Mouse (Mus musculus) ES-CJ7 (cell line): ENCODE results near the gene Slamf6.
A peak's percentile ranks its signal among the peaks of the same experiment; 100 is the strongest.
"Not testable (repeated sequence)": the region's sequence is repeated elsewhere in the genome, so short reads cannot be mapped to it uniquely, and the experiment has no call there.

ENCODE experiments used
- DNase-seq: peaks from one replicate; pipeline ENCODE4 v3.0.0; 2011; ENCODE audit warnings: low read depth, low spot score

Gene Slamf6

DNA sequence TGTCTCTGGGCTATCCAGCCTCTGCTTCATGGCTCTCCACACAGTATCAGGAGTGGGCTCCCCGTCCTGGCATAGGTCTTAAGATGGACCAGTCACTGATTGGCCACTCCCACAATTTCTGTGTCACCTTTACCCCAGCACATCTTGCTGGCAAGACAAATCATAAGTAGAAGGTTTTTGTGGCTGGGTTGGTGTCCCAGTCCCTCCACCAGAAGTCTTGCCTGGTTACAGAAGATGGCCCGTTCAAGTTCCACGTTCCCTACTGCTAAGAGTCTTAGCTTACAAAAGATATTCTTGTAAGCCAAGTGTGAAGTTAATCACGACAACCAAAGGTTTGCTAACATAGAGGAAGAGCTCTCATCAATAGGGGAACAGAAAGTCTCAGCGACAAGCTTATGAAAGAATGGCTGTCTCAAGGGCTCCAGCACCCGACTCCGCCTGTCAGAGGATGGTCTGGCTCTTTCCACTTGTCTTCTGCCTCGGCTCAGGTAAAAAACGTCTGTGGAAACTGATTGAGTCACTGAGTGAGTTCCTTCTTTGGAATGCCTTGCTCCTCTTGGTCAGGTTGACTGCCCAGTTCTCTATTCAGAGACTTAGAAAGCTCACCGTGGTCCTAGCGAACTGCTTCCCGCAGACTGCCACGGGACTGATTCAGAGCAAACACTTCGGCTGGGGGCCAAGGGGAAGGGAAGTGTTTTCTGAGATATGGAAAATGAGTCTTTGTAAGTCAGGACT is at the start of gene Slamf6:
Slamf6 (plus strand) TSS at position 211 of the 735 bp plus-strand sequence.
- DNase-seq: no peak

DNA sequence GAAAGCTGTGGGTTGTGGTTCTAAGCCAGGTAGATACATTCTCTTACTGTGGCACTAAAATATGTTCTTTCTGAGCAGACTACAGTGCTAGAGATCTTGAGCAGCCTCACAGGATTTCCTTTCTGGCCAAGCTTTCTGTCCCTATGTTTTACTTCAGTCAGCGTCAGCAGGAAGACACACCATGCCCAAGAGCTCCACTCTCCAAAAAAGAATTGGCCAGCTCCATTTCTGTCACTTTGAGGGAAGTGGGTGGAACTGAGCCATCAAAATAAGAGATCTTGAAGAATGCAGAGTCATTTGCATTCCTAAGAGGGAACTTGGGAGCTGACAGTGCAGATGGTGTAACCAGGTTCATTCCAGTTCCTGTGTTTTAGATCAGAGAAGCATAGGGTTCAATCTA is 30.3 kb upstream of the Slamf6 start:
- DNase-seq: peak; percentile 42

DNA sequence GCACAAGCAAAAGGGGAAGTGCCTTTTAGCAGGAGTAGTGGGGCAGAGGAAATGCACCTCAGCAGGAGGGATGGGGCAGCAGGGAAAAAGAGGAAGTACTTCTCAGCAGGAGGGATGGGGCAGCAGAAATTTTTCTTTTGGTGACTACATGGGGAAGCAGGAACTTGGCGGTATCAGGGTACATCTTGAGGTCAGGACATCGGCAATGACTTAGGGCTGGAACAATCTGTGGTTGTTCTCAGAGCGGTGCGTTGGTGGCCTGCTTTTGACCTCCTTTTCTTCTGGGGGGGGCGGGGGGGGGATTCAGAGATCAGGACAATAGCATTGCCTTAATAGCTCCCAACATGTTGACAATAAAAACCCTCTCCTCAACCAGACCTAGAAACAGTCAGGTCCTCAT is 22.0 kb upstream of the Slamf6 start, which contains the start of gene Gm10521:
Gm10521 (plus strand) TSS at position 301 of the 400 bp plus-strand sequence.
- DNase-seq: not testable (repeated sequence)

DNA sequence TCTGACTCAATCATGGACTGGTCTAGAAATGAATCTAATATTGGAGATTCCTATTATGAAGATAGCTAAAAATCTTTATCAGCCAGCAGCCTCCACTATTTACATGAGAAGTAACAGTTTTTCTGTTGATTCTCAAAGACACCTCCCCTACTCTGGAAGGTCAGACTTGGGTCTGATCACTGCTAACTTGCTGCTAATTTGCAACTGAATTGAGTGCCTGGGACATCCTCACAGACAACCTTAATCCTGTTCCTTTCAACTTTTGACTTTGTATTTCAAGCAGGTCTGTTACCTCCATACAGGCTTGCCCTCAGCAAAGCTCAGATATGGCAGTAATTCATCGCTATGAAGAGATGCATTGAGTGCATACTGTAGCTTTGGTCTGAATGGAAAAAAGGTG is 13.3 kb upstream of the Slamf6 start:
- peak; percentile 80 for DNase-seq

DNA sequence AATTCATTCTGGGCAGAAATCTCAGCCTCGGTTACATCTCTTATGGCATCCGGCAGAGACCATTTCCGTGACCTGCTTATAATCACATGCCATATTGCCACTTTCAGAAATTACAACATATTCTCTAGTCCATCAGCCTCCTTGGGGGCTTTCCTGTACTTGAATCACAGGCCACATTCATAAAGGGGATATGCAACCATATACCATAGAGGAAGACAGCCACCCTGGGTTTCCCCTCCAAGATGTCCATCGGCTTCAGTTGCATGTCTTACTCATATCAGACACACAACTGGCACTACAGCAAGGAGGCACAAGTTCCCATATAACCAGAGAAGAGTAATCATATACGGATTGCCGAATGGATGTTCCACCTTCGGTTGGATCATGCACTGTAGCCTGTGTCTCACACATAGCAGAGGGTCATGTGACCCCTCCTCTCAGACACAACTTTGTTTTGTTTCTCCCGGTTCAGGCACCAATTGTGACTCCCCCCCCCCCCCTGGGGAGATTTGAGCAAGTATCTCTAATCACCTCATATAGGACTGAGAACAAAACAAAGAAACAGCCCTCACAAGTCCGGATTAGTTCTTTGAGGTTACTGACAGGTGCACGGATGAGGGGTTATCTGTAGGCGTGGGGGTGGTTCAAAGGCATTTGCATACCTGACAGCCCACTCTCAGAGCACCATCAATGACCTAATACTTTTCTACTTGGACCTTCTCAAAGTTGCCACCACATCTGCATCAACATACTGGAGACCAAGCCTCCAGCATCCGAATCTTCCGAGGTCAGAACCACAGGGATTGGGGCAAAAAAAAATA is 1.5 kb upstream of the Slamf6 start:
- no peak for DNase-seq

DNA sequence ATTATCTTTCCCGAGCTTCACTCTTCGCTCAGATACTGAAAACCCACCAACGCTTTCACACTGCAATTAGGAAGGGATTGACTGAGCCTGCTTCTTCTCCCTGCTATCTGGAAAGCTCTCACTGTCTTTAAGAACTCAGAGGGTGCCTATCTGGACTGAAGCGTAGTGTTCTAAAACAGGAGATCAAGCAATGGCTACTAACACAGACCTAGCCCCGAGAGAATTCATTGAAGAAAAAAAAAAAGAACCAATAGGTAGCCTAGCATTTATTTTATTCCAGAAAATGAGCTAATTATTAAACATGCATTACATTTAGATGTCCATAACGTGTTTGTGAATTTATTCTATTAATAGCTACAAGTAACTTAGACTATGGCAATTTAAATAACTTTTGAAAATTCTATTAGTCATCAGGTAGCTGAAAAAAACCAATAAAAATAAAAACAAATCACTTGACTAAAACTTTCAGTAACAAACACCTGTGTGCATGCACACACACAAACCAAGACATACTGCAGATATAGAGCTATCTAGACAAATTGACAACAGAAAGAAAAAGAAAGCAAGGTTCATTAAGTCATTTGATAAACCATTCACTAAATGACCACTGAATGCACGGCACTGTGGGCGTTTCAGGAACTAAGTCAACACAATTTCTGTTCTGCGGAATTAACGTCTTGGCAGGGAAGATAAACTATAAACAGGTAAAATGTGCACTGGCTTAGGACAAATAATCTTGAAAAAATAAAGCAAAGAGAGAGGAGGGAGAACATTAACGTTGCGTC is 1.0 kb downstream of the Slamf6 start:
- DNase-seq: no peak

DNA sequence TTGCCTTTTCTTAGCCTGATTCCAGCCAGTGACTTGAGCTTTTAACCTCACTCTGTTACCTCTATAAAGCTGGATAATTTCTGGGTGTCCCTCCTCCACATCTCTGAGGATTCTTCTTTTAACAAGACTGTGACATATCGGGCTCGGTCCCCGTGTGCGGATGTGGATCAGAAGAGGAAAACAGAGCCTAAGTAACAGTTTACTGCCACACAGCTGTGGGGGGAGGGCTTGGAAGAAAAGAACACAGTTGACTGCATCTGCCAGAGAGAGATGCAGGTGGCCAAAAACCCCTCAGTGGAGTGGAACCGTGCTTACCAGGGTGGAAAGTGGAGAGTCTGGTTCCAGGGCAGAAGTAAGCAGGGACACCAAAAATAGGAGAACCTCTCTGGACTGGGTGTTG is 1.9 kb downstream of the Slamf6 start:
- DNase-seq: no peak

DNA sequence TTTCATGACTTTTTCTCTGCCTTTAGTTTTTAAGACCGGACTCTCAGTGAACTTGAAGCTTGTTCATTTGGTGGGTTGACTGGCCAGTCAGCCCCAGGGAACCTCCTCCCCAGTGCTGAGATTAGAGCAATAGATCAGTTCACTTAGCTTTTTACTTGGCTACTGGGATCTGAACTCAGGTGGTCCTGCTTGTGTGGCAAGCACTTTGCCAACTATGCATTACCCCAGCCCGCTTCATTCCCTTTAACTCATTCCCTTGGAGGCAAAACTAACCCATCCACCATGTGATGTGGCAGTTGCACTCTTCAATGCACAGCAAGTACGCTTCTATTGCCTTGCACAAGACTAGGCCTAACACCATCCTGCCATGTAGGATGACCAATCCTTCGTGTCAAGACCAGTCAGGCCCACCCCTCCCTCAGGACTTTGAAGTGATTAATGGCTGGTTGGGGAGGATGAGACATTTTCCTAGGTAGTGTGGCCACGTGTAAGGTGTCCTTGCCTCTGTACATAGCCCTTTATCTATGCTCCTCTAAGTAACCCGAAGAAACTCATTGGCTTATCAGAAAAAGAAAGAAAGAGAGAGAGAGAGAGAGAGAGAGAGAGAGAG is 2.7 kb downstream of the Slamf6 start:
- no peak for DNase-seq

DNA sequence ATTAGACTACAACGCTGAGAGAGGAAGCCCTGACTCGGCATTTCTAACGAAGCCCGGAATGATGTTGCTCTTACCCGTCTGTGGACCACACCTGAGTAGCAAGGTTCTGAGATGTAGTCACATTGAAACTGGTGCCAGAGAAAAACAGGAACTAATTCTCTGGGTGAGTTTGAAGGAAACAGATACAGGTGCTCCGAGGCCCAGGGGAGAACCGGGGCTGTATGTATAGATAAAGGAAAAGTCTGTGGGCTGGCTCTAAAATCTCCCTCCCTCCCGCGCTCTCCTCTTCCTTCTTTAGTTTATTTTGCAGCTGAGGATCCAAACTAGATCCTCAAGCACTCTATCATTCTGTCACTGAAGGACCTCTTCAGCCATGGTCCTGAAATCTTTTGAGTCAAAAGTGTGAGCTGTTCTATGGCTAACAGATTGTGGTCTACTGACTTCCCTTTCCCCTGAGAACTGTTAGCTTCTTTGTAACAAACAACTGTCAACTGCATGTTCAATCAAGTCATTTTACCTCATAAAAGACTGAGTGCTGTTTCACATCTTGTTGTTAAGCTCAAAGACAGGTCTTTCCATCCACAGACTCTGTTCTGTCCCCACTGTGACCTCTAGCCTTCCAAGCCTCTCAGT is 3.8 kb downstream of the Slamf6 start:
- no peak for DNase-seq

DNA sequence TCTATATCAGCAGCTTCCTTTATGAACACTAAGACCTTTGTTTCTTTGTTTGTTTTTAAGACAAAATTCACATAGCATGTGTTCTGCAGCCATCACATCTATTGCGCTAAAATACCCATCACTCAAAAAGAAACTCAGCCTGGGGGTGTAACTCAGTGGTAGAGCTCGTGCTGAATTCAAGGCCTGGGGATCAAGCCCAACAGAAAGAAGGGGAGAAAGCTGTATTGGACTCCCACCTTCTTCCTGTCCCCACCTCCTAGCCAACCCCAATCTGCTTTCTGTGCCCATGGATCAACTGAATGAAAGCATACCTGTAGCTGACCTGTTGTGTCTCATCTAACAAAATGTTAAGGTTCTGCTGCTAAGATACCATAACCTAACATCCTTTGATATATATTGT is 4.3 kb downstream of the Slamf6 start:
- no peak for DNase-seq

DNA sequence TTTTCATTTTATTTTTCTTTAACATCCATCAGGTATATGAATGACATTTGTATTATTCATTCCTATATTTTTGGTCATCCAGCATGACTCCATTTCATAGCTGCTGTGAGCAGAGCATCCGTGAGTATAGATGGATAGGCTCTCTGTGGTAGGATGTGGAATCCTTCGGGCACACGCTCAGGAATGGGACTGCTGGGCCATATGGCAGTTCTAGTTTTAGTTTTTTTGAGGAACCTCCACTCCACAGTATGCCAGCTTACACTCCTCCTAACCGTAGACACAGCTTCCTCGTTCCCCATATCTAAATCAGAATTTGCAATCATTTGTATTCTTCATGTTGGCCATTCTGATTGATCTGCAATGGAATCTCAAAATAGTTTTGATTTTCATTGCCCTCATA is 5.5 kb downstream of the Slamf6 start:
- DNase-seq: no peak

DNA sequence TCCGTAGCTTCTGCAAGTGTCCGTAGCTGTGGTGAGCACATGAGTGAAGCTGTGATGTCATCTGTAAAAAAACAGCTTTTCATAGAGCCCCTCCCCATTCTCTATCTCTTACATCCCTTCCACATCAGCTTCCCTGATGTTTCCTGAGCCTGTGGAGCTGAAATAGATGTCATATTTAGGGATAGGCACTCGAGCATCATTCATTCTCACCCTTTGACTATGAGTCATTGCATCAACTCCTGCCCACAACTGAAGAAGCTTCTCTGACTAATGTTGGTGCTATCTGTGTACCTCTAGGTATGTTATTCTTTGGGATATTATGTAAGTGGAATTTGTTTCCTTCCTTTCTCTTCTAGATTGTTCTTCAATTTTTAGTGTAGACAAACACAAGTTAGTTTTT is 7.6 kb downstream of the Slamf6 start:
- DNase-seq: no peak

DNA sequence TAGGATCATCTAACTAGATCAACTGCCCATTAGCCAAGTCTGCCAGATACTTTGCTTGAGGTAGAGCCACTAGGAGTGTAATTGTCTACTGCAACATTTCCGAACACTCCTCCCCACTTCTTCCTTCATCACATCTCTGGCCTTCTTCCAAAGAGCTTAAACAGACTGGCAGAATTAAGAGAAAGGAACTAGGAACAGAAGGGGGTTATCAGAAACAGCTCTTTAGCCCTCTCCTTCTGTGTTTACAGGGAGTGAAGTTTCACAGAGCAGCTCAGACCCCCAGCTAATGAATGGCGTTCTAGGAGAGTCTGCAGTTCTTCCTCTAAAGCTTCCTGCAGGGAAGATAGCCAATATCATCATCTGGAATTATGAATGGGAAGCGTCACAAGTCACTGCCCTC is 16.5 kb downstream of the Slamf6 start:
- DNase-seq: no peak

DNA sequence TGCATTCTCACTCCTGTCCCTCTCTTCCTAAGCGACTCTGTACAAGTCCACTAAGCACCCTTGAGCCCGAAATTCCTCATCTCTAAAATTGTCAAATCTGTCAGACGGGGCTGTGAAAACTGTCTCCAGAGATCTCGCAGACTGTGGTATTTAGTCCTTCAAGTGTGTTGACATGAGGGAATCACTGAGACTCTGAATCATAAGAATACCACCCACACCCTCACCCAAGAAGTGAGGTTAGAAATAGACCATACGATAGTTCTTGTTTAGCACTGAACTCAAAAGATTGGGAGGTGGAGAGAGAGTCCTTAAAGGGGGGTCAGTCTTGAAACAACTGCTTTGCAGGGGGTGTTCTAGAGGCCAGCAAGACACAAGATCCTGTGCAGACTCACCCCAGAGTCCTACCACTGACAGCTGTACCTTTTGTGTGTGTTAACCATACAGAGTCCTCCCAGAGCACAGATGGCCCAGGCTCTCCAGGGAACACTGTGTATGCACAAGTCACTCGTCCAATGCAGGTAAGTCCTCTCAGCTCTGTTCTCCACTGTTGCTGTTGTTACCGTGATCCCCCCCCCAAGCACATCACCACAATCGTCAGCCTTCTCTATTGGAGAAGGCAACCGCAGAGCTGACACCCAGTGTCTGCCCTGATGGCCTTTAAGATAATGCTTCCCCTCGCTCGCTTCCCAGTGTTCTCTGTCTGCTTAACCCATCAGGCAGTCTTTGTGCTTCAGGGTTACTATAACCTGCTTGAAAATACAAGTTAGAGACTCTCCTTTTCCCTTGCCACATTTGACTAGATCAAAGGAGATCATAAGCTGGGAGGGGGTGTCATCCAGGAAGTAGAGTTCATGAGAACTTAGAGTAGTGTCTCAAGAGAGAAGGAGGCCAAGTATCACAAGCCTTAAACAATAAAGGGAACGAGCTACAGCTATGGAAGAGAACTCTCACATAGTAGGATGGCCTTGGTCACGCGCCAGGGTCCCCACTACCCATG is 21.9 kb downstream of the Slamf6 start:
- no peak for DNase-seq

DNA sequence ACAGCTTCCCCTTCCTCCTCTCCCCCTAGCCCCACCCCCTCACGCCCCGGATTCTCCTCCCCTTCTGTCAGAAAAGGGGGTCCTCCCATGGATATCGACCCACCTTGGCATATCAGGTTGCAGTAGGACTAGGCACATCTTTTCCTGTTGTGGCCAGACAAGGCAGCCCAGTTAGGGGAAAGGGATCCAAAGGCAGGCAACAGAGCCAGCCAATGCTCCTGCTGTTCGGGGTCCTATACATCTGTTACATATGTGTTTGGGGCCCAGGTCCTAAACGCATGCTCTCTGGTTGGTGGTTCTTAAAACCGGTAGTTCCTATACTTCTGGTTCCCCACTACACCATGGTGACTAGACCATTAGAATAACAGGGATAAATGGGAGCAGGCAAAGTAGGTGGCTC is 23.3 kb downstream of the Slamf6 start:
- DNase-seq: no peak

DNA sequence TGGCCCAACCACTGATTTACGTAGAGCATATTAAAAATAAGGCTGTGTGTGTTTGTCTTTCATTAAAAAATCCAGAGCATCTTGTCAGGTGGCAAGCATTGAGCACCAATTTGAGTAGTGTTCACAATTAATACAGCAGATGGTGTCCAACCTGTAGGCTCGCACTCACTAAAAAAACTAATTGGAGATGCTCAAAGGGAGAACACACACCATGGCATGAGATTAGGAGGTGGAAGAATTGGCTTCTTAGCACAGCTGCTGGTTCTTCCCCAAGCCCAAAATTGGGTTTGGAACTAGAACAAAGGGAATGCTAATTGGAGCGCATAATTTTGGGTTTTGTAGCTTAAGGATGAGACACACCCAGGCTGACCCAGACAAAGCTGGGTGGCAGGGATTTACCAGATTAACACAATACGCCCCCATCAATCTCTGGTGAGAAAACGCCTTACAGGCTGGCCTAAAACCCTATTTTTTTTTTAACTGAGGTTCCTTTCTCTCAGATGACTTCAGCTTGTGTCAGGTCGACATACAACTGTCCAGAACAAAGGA is 29.2 kb downstream of the Slamf6 start:
- peak; percentile 75 for DNase-seq

DNA sequence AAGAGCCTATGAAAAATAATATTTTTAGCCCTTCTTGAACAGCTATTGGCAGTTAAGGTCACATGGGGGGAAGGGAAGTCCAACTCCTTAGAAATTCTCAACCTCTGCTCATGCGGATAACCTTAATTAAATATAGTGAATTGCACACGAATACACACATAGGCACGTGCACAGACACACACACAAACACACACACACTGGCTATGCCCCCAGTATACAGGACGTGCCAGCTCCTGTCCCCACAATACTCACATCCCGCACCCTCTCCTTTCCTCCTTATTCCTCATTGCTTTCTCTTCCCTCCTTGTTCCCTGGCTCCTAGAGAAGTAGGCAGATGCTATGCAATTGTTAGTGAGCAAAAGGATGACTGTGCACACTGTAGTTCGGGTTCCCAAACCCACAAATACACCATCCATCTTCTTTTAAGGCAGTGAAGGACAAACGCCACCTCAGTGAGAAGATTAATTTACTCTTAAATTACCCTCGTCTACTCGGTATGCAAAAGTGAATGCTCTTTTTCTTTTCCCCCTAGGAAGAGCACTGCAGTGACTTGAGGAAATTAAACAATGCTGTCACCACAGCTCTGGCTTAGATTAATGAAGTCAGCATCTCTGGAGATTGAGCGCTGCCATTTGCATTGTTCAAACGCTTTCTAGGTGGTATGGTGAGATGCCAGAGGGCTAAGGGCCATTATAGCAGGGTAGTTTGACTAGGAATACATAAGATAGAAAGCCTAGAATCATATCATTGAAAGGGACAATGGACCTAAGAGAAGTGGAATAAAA is 31.0 kb downstream of the Slamf6 start:
- no peak for DNase-seq

DNA sequence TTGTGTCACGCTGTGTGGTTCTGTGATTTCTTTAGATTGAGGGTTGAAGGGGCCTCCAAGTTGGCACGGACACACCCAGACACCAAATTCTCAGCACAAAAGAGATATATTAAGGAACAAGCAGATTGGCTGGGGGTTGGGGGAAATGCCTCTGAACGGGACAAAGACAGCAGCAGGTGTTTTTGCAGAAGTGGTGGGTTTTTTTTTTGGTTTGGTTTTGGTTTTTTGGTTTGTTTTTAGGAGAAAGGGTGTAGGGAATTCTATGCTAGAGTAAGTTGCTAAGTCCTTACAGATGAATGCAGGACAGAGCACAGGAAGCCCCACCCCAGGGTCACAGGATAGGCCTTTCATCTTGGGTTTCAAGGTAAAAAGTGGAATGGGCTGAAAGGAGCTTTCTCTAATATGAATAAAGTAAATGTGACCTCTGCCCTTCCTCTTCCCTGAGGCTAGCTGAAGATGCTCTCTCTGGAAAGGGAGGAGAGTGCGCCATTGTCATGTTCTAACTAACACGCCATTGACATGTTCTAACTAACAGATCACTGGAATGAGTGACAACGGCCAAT is 31.7 kb downstream of the Slamf6 start:
- DNase-seq: peak; percentile 54

DNA sequence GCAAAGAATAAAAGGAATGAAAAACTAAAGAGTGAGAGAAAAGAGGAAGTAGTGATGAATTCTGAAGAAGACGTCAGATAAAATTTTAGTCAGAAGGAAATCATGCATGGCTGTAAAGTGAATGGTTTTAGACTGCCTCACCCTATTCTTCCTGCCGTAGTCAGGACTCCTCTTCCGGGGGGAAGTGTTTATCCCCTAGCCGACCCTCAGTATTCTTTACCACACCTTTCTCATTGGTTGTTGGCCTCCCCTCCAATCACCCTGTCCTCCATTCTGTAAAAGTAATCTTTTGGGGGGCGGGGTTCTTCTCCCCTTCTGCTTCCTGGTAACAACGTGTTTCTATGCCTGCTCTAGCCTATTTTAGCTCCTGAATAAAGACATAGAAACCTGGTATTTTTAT is 37.8 kb downstream of the Slamf6 start:
- DNase-seq: peak; percentile 28
